13 mouse cellular contexts compared by ENCODE assay signal in the genomic region with DNA sequence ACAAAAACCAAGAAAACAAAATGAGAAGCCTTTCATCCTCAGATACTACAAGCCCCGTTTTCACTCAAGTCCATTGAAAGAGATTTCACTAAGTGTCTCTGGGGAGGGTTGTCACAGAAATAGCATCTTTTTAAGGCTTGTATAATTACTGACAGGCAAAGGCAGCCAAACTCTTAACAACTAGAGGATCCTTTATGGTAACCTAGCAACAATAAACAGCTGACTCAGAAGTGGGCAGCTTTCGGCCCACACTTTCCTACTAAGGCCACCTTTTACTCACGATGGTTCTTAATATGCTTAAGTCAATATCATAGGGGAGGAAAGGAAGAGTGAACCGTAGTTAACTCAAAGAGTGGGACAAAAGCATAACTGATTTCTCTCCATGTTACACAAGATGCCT. TPM values are rescaled to one million over a fixed set of nuclear protein-coding genes. Genes with fewer than 3 reads are reported as not detected.
DNase-seq lines count a peak whose midpoint lies in the region; ATAC-seq lines count a peak whose summit lies in the region.
"Had no signal": no experiment of that assay in that cellular context is flagged by ENCODE, and none has a peak within 500 bp of the region (broad histone marks: within the 10 kb centered on the region; RNA-seq: fewer than 3 reads in every experiment).

No protein-coding gene starts in this region.

- no peak overlapping the region for H3K4me3 ChIP-seq in stomach, embryonic 16.5 days (replicated peaks; ENCODE audit: low read length)
- no peak overlapping the region for H3K4me3 ChIP-seq in intestine, embryonic 16.5 days (ENCODE audit: low read length)
- H3K4me3 ChIP-seq: embryonic facial prominence, embryonic 13.5 days had no signal

- H3K9ac ChIP-seq in stomach, embryonic 16.5 days (ENCODE audit: low read length): no peak overlapping the region
- H3K9ac ChIP-seq in intestine, embryonic 16.5 days (ENCODE audit: low read depth, low read length): no peak overlapping the region
- H3K9ac ChIP-seq: embryonic facial prominence, embryonic 13.5 days; liver, postnatal 0 days had no signal

- H3K27me3 ChIP-seq in stomach, embryonic 16.5 days (ENCODE audit: control insufficient read depth, insufficient read depth, low read length): no peaks in the 10 kb centered on the region
- H3K27me3 ChIP-seq in intestine, embryonic 16.5 days (replicated peaks; ENCODE audit: control insufficient read depth, insufficient read depth, low read length): no peaks in the 10 kb centered on the region
- H3K27me3 ChIP-seq: CH12.LX; embryonic facial prominence, embryonic 13.5 days had no signal

- 0 out of 2 replicates have a peak, but pooled peaks cover 3% of the 10 kb centered on the region for H3K36me3 ChIP-seq in stomach, embryonic 16.5 days (ENCODE audit: control insufficient read depth, insufficient read depth, low read length)
- H3K36me3 ChIP-seq in intestine, embryonic 16.5 days (ENCODE audit: control insufficient read depth, insufficient read depth, low read length): no peaks in the 10 kb centered on the region

- WGBS in stomach, embryonic 16.5 days: 62% methylated on average over 4 of the region's 4 CpGs
- WGBS in intestine, embryonic 16.5 days: 64% methylated on average over 4 of the region's 4 CpGs

- H3K4me2 ChIP-seq in stomach, embryonic 16.5 days (ENCODE audit: low read depth, low read length): no peak overlapping the region
- H3K4me2 ChIP-seq in intestine, embryonic 16.5 days (ENCODE audit: low read depth, low read length): no peak overlapping the region

- DNase-seq in heart, adult 11 months: peak; percentile 55
- no peak for DNase-seq in heart, adult 9 months (ENCODE audit: low spot score in 2 of 2)
- peak; percentile 46 to 64 for DNase-seq in right cerebral cortex, adult 2 months (ENCODE audit: low spot score in 2 of 2)
- no peak for DNase-seq in right cerebral cortex, postnatal 4 days
- DNase-seq in left cerebral cortex, adult 18-20 months (ENCODE audit: low spot score in 2 of 2): peak; percentile 16 to 21
- DNase-seq in retina, embryonic 14.5 days (ENCODE audit: low spot score): no peak
- DNase-seq: cerebellum, adult 8-10 months; kidney, adult 11 months; liver, postnatal 0 days had no signal

- no peaks in the 10 kb centered on the region for H3K9me3 ChIP-seq in stomach, embryonic 16.5 days (replicated peaks; ENCODE audit: control insufficient read depth, low read length)
- no peaks in the 10 kb centered on the region for H3K9me3 ChIP-seq in intestine, embryonic 16.5 days (ENCODE audit: control insufficient read depth, low read length)
- H3K9me3 ChIP-seq: embryonic facial prominence, embryonic 13.5 days had no signal

- H3K4me1 ChIP-seq in stomach, embryonic 16.5 days (ENCODE audit: control insufficient read depth, insufficient read depth, low read length): peaks cover 25% of the 10 kb centered on the region
- peaks cover 12% of the 10 kb centered on the region for H3K4me1 ChIP-seq in intestine, embryonic 16.5 days (ENCODE audit: control insufficient read depth, insufficient read depth, low read length)

- H3K27ac ChIP-seq in stomach, embryonic 16.5 days (ENCODE audit: low read length): peak overlapping the region; percentile 43; the same call in 1 of the 2 replicates
- no peak overlapping the region for H3K27ac ChIP-seq in intestine, embryonic 16.5 days (ENCODE audit: low read length)

- no peak for ATAC-seq in stomach, embryonic 16.5 days (ENCODE audit: insufficient read depth, low FRiP score)
- ATAC-seq in intestine, embryonic 16.5 days: no peak
- ATAC-seq: liver, postnatal 0 days had no signal

RNA-seq across cellular contexts. Expression of gene Crybg3, which starts 53.3 kb away (rescaled TPM):
- total RNA-seq in left cerebral cortex, adult 18-20 months (2021): 1 to 10 TPM; 4.1 to 6.8 TPM
- 11.2 and 11.6 TPM in 2 replicates for polyA plus RNA-seq in stomach, embryonic 16.5 days (2015; fragmentation: Nextera tagmentation; extraction: Ambion mirVana)
- polyA plus RNA-seq in intestine, embryonic 16.5 days (2015; fragmentation: Nextera tagmentation; extraction: Ambion mirVana): 4.4 and 5.0 TPM in 2 replicates

Comparison
In these comparisons a context has a peak if more than half of its experiments do, and no peak if none do; other contexts are left out.
1. DNase-seq: peak in heart, adult 11 months (single experiment), right cerebral cortex, adult 2 months (2 of 2) and left cerebral cortex, adult 18-20 months (2 of 2); none in heart, adult 9 months (0 of 2), right cerebral cortex, postnatal 4 days (single experiment) and retina, embryonic 14.5 days (single experiment).